Comparison of ENCODE assay signal across 9 mouse cellular contexts in the genomic region with DNA sequence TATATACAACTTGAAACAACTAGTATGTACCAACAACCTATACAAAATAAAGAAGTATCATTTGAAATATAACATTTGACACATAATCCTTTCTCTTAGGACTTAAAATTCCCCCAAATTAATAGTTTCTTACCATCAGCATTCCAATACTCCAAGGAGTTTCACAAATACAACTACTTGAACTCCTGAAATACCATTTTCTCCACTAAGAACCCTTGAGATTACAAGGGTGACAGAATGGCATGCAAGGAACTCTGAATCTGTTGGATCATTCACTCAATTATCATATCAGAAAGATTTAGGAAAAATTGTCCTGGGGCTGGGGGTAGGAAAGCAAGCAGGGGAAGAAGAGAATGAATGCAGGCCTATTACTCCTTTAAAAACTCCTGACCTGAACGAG. TPM values are rescaled to one million over a fixed set of nuclear protein-coding genes. Genes with fewer than 3 reads are reported as not detected.
A peak's percentile ranks its signal among the peaks of the same experiment; 100 is the strongest.
DNase-seq lines count a peak whose midpoint lies in the region; ATAC-seq and TF ChIP-seq lines count a peak whose summit lies in the region.
"Had no signal": no experiment of that assay in that cellular context is flagged by ENCODE, and none has a peak within 500 bp of the region (broad histone marks: within the 10 kb centered on the region; RNA-seq: fewer than 3 reads in every experiment).

No protein-coding gene starts in this region.

- peaks cover 3 to 49% of the 10 kb centered on the region in 2 experiments; a peak in 3 of 4 replicates for H3K4me1 ChIP-seq in heart, embryonic 14.5 days (ENCODE audit: control insufficient read depth in 2 of 2, insufficient read depth in 2 of 2, low read length in 2 of 2)
- peaks cover 6% of the 10 kb centered on the region for H3K4me1 ChIP-seq in cortical plate, adult 2 months (ENCODE audit: control insufficient read depth, insufficient read depth, low read length)
- peaks cover 43% of the 10 kb centered on the region for H3K4me1 ChIP-seq in hindbrain, embryonic 14.5 days (replicated peaks; ENCODE audit: control insufficient read depth, insufficient read depth, low read length)
- H3K4me1 ChIP-seq in midbrain, embryonic 12.5 days = peaks cover 36% of the 10 kb centered on the region

- TF ChIP-seq CTCF in cortical plate, adult 2 months (IDR thresholded peaks at IDR 0.05; ENCODE audit: extremely low read depth, insufficient read depth, low read length) = no peak

- WGBS in heart, embryonic 14.5 days = 8% methylated on average over 1 of the region's 1 CpGs
- WGBS in hindbrain, embryonic 14.5 days = 26% methylated on average over 1 of the region's 1 CpGs
- WGBS in midbrain, embryonic 12.5 days = 17% methylated on average over 1 of the region's 1 CpGs

- H3K36me3 ChIP-seq in heart, embryonic 14.5 days (ENCODE audit: control insufficient read depth, insufficient read depth, low read length) = peaks cover 7% of the 10 kb centered on the region; the same call in 1 of the 2 replicates
- no peaks in the 10 kb centered on the region for H3K36me3 ChIP-seq in hindbrain, embryonic 14.5 days (replicated peaks; ENCODE audit: control insufficient read depth, insufficient read depth)
- H3K36me3 ChIP-seq in midbrain, embryonic 12.5 days = no peaks in the 10 kb centered on the region

- peak overlapping the region; percentile 76 for H3K4me2 ChIP-seq in heart, embryonic 14.5 days (ENCODE audit: low read length)
- peak overlapping the region; percentile 81 for H3K4me2 ChIP-seq in hindbrain, embryonic 14.5 days (replicated peaks)
- H3K4me2 ChIP-seq in midbrain, embryonic 12.5 days (replicated peaks) = peak overlapping the region; percentile 70

- peak overlapping the region; percentile 64 to 65 for H3K4me3 ChIP-seq in heart, embryonic 14.5 days (ENCODE audit: control insufficient read depth in 1 of 2, insufficient read depth in 1 of 2, low read depth in 1 of 2, low read length in 2 of 2)
- H3K4me3 ChIP-seq in cortical plate, adult 2 months (ENCODE audit: insufficient read depth, low read length) = peak overlapping the region; percentile 38; the same call in 1 of the 2 replicates
- peak overlapping the region; percentile 47 for H3K4me3 ChIP-seq in hindbrain, embryonic 14.5 days (replicated peaks; ENCODE audit: low read length)
- H3K4me3 ChIP-seq in midbrain, embryonic 12.5 days = peak overlapping the region; percentile 54

- no peaks in the 10 kb centered on the region for H3K9me3 ChIP-seq in heart, embryonic 14.5 days (ENCODE audit: control insufficient read depth, low read length)
- H3K9me3 ChIP-seq in hindbrain, embryonic 14.5 days (ENCODE audit: control insufficient read depth, low read length) = no peaks in the 10 kb centered on the region
- no peaks in the 10 kb centered on the region for H3K9me3 ChIP-seq in midbrain, embryonic 12.5 days

- ATAC-seq in heart, embryonic 14.5 days (ENCODE audit: insufficient number of reproducible peaks, insufficient read depth, low FRiP score, low read depth) = no peak
- ATAC-seq in hindbrain, embryonic 14.5 days (ENCODE audit: low FRiP score) = no peak
- ATAC-seq in midbrain, embryonic 12.5 days (ENCODE audit: low FRiP score, low read depth) = no peak
- ATAC-seq: CD4-positive, CD25-positive, alpha-beta regulatory T cell, adult 4 months had no signal

- no peak for DNase-seq in heart, adult 9 months (ENCODE audit: low spot score in 2 of 2)
- no peak for DNase-seq in hindbrain, embryonic 14.5 days (ENCODE audit: low spot score)
- DNase-seq in B cell, adult 2 months = no peak
- no peak for DNase-seq in right cerebral cortex, postnatal 25 days
- DNase-seq in embryo, embryonic 9.5 days (ENCODE audit: extremely low spot score) = no peak

- no peak for TF ChIP-seq POLR2A in cortical plate, adult 2 months (IDR thresholded peaks at IDR 0.05; ENCODE audit: extremely low read depth, insufficient read depth, low read length)

- peak overlapping the region; percentile 92 to 99 for H3K27ac ChIP-seq in heart, embryonic 14.5 days (replicated peaks in 1 of 2; ENCODE audit: control insufficient read depth in 1 of 2, insufficient read depth in 1 of 2, low read depth in 2 of 2, low read length in 2 of 2)
- peak overlapping the region; percentile 38; the same call in 1 of the 2 replicates for H3K27ac ChIP-seq in cortical plate, adult 2 months (ENCODE audit: insufficient read depth, low read length)
- 0 out of 2 replicates have a peak overlapping the region, but pooled peaks have one; percentile 41 for H3K27ac ChIP-seq in hindbrain, embryonic 14.5 days
- H3K27ac ChIP-seq in midbrain, embryonic 12.5 days (replicated peaks) = no peak overlapping the region

- H3K27me3 ChIP-seq in heart, embryonic 14.5 days (ENCODE audit: control insufficient read depth, insufficient read depth, low read length) = no peaks in the 10 kb centered on the region
- no peaks in the 10 kb centered on the region for H3K27me3 ChIP-seq in hindbrain, embryonic 14.5 days (ENCODE audit: control insufficient read depth, insufficient read depth, low read length)
- no peaks in the 10 kb centered on the region for H3K27me3 ChIP-seq in midbrain, embryonic 12.5 days

- peak overlapping the region; percentile 79 for H3K9ac ChIP-seq in heart, embryonic 14.5 days (ENCODE audit: low read length)
- peak overlapping the region; percentile 69 for H3K9ac ChIP-seq in hindbrain, embryonic 14.5 days
- peak overlapping the region; percentile 61 for H3K9ac ChIP-seq in midbrain, embryonic 12.5 days (replicated peaks)

RNA-seq across cellular contexts. Expression of gene Nfyc, which starts 17.6 kb away (rescaled TPM):
- 104 and 107 TPM in 2 replicates for polyA plus RNA-seq in heart, embryonic 14.5 days (2014; fragmentation: Nextera tagmentation; extraction: Ambion mirVana)
- polyA plus RNA-seq in cortical plate, adult 2 months (2012; rRNA removed) = 87.5 and 88.5 TPM in 2 replicates
- 95.9 and 96.4 TPM in 2 replicates for polyA plus RNA-seq in hindbrain, embryonic 14.5 days (2014; fragmentation: Nextera tagmentation; extraction: Ambion mirVana)
- 100 and 108 TPM in 2 replicates for polyA plus RNA-seq in midbrain, embryonic 12.5 days (2016; fragmentation: Nextera tagmentation; extraction: Ambion mirVana)

RNA-seq across cellular contexts. Expression of gene Rims3, which starts 40.9 kb away (rescaled TPM):
- polyA plus RNA-seq in heart, embryonic 14.5 days (2014; fragmentation: Nextera tagmentation; extraction: Ambion mirVana) = 0.31 and 0.43 TPM in 2 replicates
- 95.7 and 102 TPM in 2 replicates for polyA plus RNA-seq in cortical plate, adult 2 months (2012; rRNA removed)
- 26.2 and 29.6 TPM in 2 replicates for polyA plus RNA-seq in hindbrain, embryonic 14.5 days (2014; fragmentation: Nextera tagmentation; extraction: Ambion mirVana)
- polyA plus RNA-seq in midbrain, embryonic 12.5 days (2016; fragmentation: Nextera tagmentation; extraction: Ambion mirVana) = 6.9 and 9.1 TPM in 2 replicates
